Mouse (Mus musculus) CH12.LX (cell line): Measurements from ENCODE around the gene Gm44596.

Source experiments
- CHD2 ChIP-seq: IDR thresholded peaks from 2 replicates; pipeline ENCODE4 v1.6.1; 2011; ENCODE audit warnings: low read length, improper control_type of control experiment
- CTCF ChIP-seq, 2 experiments: IDR thresholded peaks in 1 of 2; conservative IDR thresholded peaks in 1 of 2; 2 replicates each; pipeline ENCODE4 v1.5.1; 2011 to 2012; ENCODE audit warnings: low read depth in 2 of 2, low read length in 2 of 2, improper control_type of control experiment in 1 of 2, inconsistent platforms in 1 of 2, mild to moderate bottlenecking in 1 of 2, moderate library complexity in 1 of 2
- EP300 ChIP-seq: IDR thresholded peaks from 2 replicates; pipeline ENCODE4 v1.6.1; 2011; ENCODE audit warnings: low read length, improper control_type of control experiment
- JUND ChIP-seq: conservative IDR thresholded peaks from 2 replicates; pipeline ENCODE4 v1.6.1; 2011; ENCODE audit warnings: low read depth, low read length, improper control_type of control experiment
- MAX ChIP-seq: IDR thresholded peaks from 2 replicates; pipeline ENCODE4 v1.6.1; 2011; ENCODE audit warnings: low read length, improper control_type of control experiment
- MEF2A ChIP-seq: IDR thresholded peaks from 2 replicates; pipeline ENCODE4 v1.6.1; 2014; ENCODE audit warnings: low read depth, mild to moderate bottlenecking, inconsistent platforms, low read length, improper control_type of control experiment, borderline replicate concordance
- POLR2A ChIP-seq: IDR thresholded peaks from 2 replicates; pipeline ENCODE4 v1.6.1; 2011; ENCODE audit warnings: low read depth, mild to moderate bottlenecking, improper control_type of control experiment, low read length
- ZC3H11A ChIP-seq: IDR thresholded peaks from 2 replicates; pipeline ENCODE4 v1.6.1; 2012; ENCODE audit warnings: low read depth, mild to moderate bottlenecking, inconsistent platforms, low read length, improper control_type of control experiment
- ZNF384 ChIP-seq: IDR thresholded peaks from 2 replicates; pipeline ENCODE4 v1.6.1; 2012; ENCODE audit warnings: low read depth, low read length, improper control_type of control experiment, inconsistent platforms

- TF ChIP-seq ZC3H11A, result no peak
- no peak for TF ChIP-seq ZNF384
- TF ChIP-seq CTCF (conservative IDR thresholded peaks at IDR 0.05 in 1 of 2, IDR thresholded peaks at IDR 0.05 in 1 of 2; ENCODE audit: low read depth in 2 of 2, low read length in 2 of 2), result no peak
- no peak for TF ChIP-seq EP300
- no peak for TF ChIP-seq POLR2A
- TF ChIP-seq CHD2, result no peak
- TF ChIP-seq MAX, result no peak
- no peak for TF ChIP-seq MEF2A
- no peak for TF ChIP-seq JUND
These were observed 15.4 kb downstream of the Gm44596 start for GRCm38 (mm10) chr6:128390683-128391082.
